Mouse (Mus musculus) spleen, postnatal 4 days (tissue): ENCODE measurements around the gene Eps15.
A peak's percentile ranks its signal among the peaks of the same experiment; 100 is the strongest.

Source experiments
- DNase-seq, 2 experiments: peaks; one replicate each; pipeline ENCODE4 v3.0.0; 2022; ENCODE audit warnings: low spot score in 2 of 2

Gene Eps15

DNA sequence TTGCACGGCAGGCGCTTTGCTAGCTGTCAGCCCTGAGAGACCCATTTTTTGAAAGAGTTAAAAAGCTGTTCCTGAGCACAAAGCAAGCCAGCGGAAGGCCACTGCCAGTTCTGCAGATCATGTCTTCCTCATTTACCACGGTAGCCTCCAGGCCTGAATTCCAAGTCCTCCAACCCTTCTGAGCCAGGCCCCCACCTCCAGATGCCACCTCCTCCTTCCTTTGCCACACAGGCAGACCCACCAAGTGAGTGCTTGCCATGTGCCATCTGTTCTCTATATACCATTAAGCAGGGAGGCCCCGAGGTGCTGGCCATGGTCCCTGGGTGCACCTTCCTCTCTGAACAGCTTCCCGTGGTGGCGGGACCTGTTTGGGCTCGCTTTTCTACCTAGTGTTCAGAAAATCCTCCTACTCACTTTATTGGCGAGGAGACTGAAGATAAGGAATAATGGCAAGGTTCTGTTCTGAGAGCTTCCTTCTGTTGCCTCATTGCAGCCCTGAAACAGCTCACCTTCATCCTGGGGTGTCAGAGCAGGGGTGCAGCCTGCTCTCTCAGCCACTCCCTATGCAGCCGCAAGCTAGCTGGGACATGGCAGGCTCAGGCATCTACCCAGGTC is 120.4 kb downstream of the Eps15 start:
- DNase-seq, result no peak

DNA sequence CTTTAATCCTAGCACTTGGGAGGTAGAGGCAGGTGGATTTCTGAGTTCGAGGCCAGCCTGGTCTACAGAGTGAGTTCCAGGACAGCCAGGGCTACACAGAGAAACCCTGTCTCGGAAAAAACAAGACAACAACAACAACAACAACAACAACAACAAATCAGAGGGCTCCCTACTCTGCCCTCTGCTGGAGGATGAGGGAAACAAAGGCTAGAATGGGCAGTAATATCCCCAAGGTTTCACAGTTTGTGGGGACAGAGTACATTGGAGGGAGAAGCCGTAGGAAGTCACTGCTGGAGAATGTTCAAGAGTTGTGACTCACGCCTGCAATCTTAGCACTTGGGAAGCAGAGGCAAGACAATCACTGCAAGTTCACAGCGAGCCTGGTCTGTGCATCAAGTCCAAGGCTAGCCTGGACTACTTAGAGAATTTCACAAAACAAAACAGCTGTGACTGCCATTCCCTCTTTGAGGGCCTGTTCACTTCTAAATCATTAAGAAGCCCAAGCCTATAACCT is 121.2 kb downstream of the Eps15 start:
- DNase-seq, result no peak

DNA sequence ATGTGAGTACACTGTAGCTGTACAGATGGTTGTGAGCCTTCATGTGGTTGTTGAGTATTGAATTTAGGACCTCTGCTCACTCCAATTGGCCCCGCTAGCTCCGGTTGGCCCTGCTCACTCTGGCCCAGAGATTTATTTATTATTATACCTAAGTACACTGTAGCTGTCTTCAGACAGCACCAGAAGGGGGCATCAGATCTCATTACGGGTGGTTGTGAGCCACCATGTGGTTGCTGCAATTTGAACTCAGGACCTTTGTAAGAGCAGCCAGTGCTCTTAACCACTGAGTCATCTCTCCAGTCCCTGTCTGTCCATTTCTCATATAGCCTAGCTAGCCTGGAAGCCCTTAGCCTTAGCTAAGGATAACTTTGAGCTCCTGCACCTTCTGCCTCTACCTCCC is 124.8 kb downstream of the Eps15 start:
- DNase-seq, result peak in 1 of 2 experiments; percentile 41

DNA sequence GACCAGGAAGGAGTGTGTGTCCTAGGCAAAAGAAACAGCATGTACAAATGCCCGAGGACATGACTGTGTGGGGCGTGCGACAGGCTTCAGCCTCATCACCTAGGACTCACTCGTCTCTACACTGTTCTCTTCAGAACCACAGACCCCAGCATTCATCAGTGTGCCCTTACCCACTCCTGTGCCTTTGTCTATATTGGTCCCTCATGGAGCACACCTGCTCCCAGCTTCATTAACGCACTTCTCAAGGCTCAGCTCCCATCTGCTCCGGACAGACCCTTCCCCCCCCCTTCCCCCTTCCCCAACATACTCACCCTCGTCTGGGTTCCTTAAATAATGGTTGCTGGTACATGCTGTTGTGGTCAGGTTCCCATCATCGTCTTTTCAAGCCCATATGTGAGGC is 125.3 kb downstream of the Eps15 start:
- DNase-seq, result peak in 1 of 2 experiments; percentile 14

DNA sequence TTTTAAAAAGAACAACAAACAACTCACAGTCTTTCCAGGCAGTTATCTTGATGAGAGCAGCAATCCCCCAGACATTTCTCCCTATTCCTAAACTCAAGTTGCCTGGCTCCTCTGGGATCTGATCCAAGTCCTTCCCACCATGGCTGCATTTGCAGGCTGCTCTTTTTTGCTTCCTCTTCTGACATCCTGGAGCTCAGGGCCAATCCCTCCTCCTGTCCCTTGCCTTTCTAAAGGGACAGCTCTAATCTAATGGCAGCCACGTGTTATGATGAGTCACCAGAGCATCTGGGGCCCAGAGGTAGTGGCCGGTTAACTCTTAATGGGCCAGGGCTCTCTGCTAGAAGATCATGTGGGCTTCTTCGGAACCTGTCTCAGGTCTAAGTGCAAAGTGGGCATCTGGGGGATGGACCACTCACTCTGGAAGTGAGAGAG is 126.0 kb downstream of the Eps15 start:
- DNase-seq, result peak; percentile 72 to 79

DNA sequence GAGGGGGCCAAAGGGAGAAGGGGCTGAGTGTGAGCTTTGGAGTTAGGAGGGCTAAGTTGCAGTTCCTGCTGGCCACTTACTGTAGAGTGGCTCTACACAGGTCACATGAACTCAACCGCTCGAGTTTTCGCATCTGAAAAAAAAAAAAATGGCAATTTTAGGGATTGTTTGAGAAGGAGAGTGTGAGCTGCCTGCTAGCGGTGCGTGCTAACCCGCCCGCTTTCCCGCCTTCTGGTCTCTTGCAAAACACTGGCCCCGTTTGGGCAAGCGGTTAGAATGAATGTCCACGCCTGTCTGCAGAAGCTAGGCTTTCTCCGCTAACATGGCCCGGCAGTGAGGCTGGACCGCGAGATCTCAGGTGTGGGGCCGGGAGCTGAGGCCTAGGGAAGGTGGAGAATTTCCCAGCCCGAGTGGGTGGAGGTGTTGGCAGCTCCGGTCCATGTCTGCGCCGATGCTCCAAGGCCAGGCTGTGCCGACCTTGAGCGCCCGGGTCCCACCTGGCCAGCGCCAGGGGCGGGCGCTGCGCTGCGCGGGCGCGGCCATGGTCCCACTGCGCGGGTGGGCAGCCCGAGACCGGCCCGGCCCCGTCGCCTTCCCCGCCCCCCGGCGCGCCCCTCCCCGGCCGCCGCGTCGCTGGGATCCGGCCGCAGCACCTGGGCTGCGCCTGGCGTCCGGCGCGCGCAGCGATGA is 126.6 kb downstream of the Eps15 start, which contains the start of gene Ttc39a:
TSS of gene Ttc39a (plus strand) at position 138 of the 690 bp plus-strand sequence.
- peak; percentile 68 to 84 for DNase-seq

DNA sequence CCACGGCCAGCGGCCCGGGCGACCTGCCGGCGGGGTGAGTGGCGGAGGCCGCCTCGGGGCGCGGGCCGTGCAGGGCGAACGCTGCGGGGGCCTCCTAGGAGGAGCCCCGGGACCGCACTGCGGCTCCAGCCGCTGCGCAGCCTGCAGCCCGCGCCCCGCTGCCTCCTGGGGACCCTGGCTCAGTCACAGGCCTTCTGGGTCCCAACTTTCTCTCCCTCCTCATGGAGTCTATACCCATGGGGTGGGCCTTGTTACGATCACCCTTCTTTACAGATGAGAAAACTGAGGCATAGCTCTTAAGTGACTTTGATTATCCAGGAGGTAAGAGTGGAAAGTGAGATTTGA is 127.1 kb downstream of the Eps15 start:
- DNase-seq, result no peak

DNA sequence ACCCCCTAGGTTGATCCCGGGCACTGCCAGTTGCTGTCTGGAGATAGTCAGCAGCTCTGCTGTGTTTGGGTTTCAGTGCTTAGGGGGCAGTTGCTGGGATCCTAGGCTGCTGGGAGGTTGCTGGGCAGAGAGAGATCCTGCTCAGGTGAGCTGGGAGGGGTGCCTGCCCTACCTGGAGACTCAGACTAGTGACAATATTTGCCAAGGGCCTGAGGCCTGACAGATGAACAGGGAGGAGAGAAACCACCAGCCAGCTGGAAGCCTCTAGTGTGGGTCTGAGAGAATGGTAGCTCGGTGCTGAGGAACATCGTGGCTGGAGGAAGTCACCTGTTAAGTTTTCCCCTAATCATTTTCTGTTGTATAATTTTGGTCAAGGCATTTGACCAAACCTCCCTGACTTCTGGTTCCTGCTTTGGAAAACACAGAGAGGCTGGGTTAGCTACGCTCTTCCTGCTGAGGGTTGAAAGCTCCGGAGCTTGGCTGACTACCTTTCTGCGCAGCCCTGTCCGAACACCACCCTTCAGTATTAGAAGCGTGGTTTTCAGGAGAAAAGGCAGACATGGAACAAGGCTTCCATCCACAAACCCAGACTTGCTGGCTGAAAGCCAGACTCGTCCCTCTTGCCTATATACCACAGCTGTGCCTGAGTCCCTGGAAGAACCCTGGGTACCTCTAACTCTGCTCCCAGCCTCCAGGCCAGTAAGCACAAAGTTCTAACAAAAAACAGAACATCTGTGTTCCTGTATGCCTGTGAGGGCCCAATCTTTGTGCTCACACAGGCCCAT is 127.8 kb downstream of the Eps15 start:
- DNase-seq, result no peak

DNA sequence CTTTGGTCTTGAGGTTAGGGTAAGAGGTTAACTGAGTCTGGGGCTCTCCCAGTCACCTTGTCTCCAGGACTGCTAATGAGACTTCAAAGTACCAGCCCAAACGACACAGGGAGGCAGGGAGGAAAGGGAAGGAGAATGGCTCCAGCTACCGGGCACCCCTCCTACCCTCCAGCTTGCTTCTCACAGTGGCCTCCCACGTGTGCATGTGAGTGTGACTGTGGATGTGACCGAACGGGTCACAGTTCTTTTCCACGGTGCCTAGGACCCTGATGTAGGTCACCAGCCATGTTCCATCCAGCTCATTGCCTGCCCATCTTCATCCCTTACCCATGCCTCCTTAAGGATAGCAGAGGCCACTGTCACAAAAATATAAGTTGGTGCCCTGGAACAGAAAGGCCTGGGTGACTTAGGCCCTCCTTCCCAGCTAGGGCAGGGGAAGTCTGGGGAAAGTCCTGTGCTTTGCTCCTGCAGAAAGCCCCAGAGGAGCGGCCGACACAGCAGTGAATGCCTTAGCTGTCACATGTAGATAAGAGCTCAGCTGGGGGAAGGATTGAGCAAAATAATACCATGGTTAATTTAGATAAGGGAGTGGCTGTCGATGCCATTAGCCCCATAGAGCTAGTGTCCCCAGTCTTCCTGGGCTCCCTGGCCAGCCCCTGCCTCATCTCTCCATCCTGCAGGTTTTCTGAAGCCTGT is 130.8 kb downstream of the Eps15 start:
- peak; percentile 58 to 73 for DNase-seq

DNA sequence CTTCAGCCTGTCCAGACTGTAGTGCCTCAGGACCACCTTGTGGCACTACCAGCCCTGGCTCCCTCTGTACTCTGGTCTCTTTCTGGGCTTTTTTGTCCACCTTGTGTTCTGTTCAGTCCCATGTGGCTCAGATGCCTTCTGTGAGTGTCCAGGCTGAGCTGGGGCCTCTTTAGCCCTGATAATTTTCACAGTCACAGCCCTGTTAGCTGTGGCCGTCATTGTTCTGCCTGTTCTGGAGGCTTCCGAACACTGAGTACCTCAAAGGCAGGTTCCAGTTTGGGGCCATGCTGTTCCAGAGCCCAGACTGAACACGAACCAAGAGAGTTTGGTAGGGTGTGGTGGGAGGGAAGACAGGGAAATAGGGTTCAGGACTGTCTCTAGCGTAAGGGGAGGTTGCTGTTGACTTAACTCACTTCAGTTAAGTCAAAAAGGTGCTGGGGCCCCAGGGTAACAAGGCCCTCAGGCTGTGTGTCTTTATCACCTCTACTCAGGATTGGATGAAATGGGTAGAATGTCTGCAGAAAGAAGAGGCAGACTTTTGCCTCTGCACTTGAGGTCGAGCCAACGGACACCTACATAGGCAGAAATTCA is 131.4 kb downstream of the Eps15 start:
- peak in 1 of 2 experiments; percentile 76 for DNase-seq

DNA sequence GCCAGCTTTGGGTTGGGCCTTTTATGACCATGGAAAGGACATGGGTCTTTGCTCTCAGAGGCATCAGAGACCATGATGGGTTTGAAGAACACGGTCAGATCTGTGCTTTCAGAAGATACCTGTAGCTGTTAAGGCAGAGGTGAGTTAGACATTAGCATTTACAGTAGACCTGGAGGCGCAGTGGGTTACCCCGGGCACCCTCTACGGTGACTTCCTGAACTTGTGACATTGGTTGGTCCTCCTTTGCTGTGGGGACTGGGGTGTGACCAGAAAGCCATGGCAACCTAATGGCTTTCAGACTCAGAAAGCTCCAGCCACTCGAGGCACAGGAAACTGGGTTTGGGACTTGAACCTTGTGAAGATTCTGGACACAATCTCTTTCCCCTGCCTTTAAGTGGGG is 132.2 kb downstream of the Eps15 start:
- peak in 1 of 2 experiments; percentile 66 for DNase-seq

DNA sequence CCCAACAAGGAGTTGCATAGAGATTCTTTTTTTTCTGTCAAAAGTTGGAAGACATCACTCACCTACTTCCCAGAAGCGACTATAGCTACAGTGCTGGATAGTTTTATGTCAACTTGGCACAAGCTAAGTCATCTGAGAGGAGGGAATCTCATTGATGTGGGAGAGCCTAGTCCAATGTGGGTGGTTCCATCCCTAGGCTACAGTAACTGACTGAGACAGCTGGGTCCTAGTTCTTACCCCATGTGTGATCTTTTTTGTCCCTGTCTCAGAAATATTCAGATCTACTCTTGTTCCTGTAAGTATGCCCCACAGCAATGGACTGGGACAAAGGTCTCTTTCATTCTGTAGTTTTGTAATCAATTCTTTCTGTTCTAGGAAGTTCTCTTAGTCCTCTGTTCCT is 137.9 kb downstream of the Eps15 start:
- no peak for DNase-seq

DNA sequence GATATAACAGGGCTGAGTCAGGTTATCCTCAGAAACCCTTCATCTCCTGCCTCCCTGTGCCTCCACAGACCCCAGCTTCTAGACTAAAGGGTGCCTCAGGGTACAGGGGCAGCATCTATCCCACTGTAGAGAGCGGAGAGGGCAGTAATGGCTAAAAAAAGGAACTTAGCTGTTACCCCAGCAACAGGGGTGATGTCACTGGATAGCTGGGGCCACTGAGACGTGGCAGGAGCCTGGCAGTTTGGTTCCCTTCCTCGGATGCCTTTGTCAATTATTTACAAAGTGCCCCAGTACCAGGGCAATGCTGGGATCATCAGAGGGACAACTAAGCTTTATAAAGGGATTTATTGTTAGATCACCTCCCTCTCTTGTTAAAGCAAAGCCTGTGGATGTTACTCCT is 138.9 kb downstream of the Eps15 start:
- no peak for DNase-seq

DNA sequence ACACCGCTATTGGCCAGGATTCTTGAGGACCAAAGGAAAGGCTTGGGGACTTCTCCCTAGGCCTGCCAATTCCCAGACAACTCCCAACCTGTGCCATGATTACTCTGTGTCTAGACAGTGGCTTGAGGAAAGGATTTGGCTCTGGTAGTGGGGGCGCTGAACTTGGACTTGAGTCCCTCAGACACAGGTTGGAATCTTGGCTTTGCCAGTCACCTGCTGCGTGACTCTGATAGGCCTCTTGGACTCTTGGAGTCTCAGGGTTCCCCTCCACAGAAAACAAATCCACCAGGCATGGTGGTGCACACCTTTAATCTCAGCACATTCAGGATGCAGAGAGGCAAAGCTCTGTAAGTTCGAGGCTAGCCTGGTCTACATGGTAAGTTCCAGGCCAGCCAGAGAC is 139.5 kb downstream of the Eps15 start:
- no peak for DNase-seq

DNA sequence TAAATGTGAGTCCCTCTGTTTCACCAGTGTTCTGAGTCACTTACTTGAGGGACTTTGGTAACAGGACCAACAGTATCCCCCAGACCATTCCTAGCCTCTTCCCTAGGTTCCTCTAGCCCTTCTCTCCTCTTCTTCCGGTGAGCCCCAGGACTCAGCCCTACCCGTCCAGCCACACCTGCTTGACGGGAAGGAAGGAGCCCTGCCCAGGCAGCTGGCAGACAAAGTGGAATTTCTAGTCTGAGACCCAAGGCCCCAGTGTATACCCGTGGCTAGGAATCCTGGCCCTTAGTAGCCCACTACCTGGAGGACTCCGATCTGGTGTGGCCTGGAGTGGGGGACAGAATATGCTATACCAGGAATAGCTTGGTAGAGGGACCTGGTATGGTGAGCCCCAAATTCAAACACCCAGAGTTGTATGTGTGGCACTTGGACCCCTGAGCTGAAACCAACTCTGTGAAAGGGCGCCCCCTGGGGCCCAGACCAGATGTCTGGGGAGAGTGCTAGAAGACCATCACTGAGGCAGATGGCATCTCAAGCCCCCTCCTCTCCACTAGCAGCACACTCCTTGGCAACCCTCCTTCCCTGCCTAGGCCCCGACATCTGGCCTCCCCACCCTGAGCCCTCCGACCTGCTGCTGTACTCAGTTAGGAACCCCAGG is 140.2 kb downstream of the Eps15 start:
- peak; percentile 46 to 78 for DNase-seq

DNA sequence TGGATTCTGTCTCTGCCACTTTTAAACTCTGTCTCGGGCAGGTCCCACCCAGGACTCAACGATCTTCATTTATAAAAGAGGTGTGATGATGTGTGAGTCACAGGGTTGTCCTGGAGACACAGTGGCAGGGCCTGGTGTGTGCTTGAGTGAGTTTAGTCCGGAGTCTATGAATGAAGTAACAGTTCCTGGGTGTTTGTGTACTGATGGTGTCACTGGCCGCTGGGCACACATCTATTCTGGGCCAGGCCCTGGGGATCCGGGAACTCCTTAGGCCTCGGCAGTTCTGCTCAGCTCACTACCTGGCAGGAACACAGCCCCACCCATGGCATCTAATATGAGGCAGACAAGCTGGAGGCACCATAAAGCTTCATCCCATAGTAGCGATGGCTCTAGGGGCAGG is 141.5 kb downstream of the Eps15 start:
- no peak for DNase-seq

DNA sequence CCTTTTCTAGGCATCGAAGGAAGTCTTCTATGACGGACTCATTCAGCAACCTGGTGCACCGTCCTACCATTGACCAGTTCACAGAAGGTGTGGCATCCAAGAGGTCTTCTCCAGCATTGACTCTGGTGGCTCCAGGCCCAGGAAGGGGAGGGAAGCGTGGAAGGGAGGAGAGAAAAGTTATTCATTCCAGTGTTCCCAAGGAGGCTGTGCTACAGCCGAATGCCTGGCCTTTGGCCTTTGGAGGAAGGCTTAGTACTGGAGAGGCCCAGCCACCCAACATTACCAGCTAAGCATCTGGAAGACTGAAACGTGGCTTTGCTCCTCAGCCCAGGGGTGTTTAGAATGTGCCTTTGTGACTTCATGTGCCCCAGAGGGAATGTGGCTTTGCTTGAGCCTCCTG is 142.4 kb downstream of the Eps15 start:
- DNase-seq, result no peak

DNA sequence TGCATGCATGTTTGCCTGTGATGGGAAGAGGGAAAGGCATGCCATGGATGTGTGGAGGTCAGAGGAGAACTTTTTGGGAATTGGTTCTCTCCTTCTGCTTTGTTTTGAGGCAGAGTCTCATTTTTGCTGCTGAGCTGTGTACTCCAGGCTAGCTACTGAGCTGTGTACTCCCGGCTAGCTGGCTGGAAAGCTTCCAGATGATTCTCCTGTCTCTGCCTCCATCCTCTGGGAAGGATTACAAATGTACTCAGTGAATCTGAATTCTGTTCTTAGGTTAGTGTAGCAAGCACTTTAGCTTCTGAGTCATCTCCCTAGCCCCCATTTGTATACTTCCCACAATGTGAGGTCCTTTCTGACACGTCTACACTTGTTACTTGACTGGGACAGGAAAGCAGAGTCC is 143.4 kb downstream of the Eps15 start:
- no peak for DNase-seq

DNA sequence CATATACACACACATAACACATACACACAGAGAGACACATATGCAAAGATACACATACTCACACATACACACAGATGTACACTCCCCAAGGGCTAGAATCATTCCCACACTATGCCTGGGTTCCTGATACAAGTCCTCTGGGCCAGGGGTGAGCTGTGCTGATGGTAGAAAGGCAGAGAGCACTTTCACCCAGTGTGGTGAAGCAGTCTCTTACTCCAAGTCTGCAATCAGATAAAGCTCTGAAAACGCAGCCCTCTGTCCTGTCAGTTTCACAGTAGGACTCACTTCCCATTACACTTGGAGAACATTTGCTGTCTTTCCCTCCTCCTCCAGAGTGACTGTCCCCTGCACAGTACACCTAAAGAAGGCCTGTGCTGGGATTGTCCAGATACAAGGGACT is 147.0 kb downstream of the Eps15 start:
- no peak for DNase-seq

DNA sequence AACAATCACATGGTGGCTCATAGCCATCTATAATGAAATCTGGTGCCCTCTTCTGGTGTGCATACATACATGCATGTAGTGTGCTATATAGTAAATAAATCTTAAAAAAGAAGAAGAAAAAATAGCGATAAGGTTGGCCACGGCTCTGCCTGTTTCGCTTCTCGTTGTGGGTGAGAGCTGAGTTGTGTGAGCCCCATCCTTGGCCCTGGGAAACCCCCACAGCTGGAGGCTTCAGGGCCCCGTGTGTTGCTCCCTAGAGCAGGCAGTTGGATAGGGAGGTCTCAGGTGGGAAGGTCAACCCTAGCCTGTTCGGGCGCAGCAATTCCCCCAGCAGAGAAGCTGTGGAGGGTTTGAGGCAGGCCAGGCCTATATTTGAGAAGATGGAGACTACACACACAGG is 150.2 kb downstream of the Eps15 start:
- no peak for DNase-seq

DNA sequence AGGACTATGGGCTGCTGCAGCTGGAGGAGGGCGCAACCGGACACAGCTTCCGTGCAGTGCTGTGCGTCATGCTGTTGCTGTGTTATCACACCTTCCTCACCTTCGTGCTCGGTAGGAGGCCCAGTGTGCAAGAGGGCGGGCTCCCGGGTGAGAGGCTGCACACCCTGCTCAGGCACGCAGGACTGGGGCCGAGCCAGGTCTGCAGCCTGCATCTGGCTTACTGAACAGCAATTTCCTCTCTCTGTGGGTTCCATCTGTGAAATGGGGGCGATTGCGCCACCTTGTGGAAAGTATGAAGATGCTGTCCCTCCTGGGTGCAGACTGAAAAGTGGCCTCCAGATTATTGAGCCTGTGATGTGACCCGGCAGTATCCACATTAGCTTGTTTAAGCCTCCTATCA is 150.8 kb downstream of the Eps15 start:
- DNase-seq, result peak; percentile 80 to 90
